Mouse (Mus musculus): ENCODE data around the gene Rnf144a.

GRCm38 (mm10) chr12:26331048-26331447 lies 84.0 kb downstream of the Rnf144a start:
- TF ChIP-seq CTCF (IDR thresholded peaks at IDR 0.05; ENCODE audit: borderline replicate concordance, extremely low read depth, insufficient read depth, insufficient read length), result no peak
- no peak for TF ChIP-seq POLR2A (IDR thresholded peaks at IDR 0.05; ENCODE audit: borderline replicate concordance, extremely low read depth, insufficient read depth, insufficient read length, poor library complexity, severe bottlenecking)

Data from brain, embryonic 14.5 days (tissue).